8 mouse cellular contexts compared by ENCODE assay signal in the genomic region with DNA sequence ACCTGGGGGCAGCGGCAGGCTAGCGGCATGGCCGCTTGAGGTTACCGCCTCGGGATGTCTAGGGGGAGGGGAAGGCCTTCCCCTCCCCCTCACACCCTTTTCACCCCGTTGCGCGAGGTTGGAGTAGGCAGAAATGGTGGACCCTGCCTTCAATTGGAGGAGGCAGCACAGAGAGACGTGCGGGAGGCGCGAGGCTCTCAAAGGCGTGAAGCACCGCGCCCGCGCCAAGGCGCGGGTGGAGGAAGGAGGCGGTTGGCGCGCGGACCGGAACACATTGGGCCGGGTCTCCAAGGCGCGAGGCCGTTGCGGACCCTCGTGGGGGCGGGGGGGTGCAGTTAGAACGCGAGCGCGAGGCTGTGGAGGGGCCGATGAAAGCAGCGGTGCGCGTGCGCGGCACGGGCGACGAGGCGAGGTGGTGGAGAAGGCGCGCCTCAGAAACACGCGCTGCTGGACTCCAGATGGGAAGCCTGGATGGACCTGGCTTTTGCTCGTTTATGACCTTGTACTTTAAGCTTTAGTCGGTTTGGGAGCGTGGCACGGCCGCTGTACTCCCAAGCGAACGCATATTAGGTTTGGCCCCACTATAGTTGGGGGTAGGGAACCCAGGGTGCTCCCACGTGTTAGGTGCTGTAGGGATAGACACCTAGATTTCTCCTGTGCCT. TPM values are rescaled to one million over a fixed set of nuclear protein-coding genes. Genes with fewer than 3 reads are reported as not detected.
DNase-seq lines count a peak whose midpoint lies in the region; ATAC-seq lines count a peak whose summit lies in the region.

No protein-coding gene starts in this region.

- no peaks in the 10 kb centered on the region for H3K27me3 ChIP-seq in embryonic facial prominence, embryonic 11.5 days (ENCODE audit: control insufficient read depth, insufficient read depth, low read length)
- 0 out of 2 replicates have a peak, but pooled peaks cover 2% of the 10 kb centered on the region for H3K27me3 ChIP-seq in limb, embryonic 15.5 days
- H3K27me3 ChIP-seq in midbrain, embryonic 15.5 days (replicated peaks), result peaks cover 4% of the 10 kb centered on the region; the same call in 1 of the 2 replicates

- H3K4me2 ChIP-seq in embryonic facial prominence, embryonic 11.5 days (ENCODE audit: low read depth, low read length), result peak overlapping the region; percentile 69
- H3K4me2 ChIP-seq in limb, embryonic 15.5 days, result peak overlapping the region; percentile 81
- peak overlapping the region; percentile 70 for H3K4me2 ChIP-seq in midbrain, embryonic 15.5 days

- peak; percentile 57 for ATAC-seq in embryonic facial prominence, embryonic 11.5 days (replicated peaks; ENCODE audit: insufficient number of reproducible peaks, low FRiP score, low TSS enrichment, low read depth)
- peak; percentile 49 for ATAC-seq in limb, embryonic 15.5 days (ENCODE audit: insufficient number of reproducible peaks, low FRiP score, low TSS enrichment, low read depth)
- ATAC-seq in midbrain, embryonic 15.5 days (replicated peaks), result peak; percentile 59

- peaks cover 2% of the 10 kb centered on the region; the same call in 1 of the 2 replicates for H3K4me1 ChIP-seq in embryonic facial prominence, embryonic 11.5 days (ENCODE audit: control insufficient read depth, insufficient read depth, low read length)
- peaks cover 21% of the 10 kb centered on the region for H3K4me1 ChIP-seq in limb, embryonic 15.5 days
- H3K4me1 ChIP-seq in midbrain, embryonic 15.5 days, result peaks cover 27% of the 10 kb centered on the region

- no peaks in the 10 kb centered on the region for H3K36me3 ChIP-seq in embryonic facial prominence, embryonic 11.5 days (replicated peaks; ENCODE audit: control insufficient read depth, insufficient read depth, low read depth, low read length)
- H3K36me3 ChIP-seq in limb, embryonic 15.5 days, result 0 out of 2 replicates have a peak, but pooled peaks cover 5% of the 10 kb centered on the region
- no peaks in the 10 kb centered on the region for H3K36me3 ChIP-seq in midbrain, embryonic 15.5 days (replicated peaks)

- peak overlapping the region; percentile 88 for H3K4me3 ChIP-seq in embryonic facial prominence, embryonic 11.5 days (ENCODE audit: low read depth, low read length)
- peak overlapping the region; percentile 98 for H3K4me3 ChIP-seq in limb, embryonic 15.5 days
- peak overlapping the region; percentile 64 for H3K4me3 ChIP-seq in midbrain, embryonic 15.5 days

- H3K27ac ChIP-seq in embryonic facial prominence, embryonic 11.5 days (replicated peaks; ENCODE audit: low read depth, low read length), result peak overlapping the region; percentile 93
- H3K27ac ChIP-seq in limb, embryonic 15.5 days, result peak overlapping the region; percentile 97
- H3K27ac ChIP-seq in midbrain, embryonic 15.5 days, result peak overlapping the region; percentile 98

- H3K9me3 ChIP-seq in embryonic facial prominence, embryonic 11.5 days (replicated peaks; ENCODE audit: control insufficient read depth, low read length), result no peaks in the 10 kb centered on the region
- no peaks in the 10 kb centered on the region for H3K9me3 ChIP-seq in limb, embryonic 15.5 days
- no peaks in the 10 kb centered on the region for H3K9me3 ChIP-seq in midbrain, embryonic 15.5 days

- H3K9ac ChIP-seq in embryonic facial prominence, embryonic 11.5 days (replicated peaks; ENCODE audit: low read length), result peak overlapping the region; percentile 96
- H3K9ac ChIP-seq in limb, embryonic 15.5 days, result peak overlapping the region; percentile 96
- peak overlapping the region; percentile 94 for H3K9ac ChIP-seq in midbrain, embryonic 15.5 days

- under 1% methylated on average over 54 of the region's 57 CpGs for WGBS in embryonic facial prominence, embryonic 11.5 days
- under 1% methylated on average over 49 of the region's 57 CpGs for WGBS in limb, embryonic 15.5 days
- under 1% methylated on average over 57 of the region's 57 CpGs for WGBS in midbrain, embryonic 15.5 days

- peak; percentile 62 for DNase-seq in 416B (ENCODE audit: low read depth)
- DNase-seq in adrenal gland, postnatal 25 days, result peak; percentile 73
- peak; percentile 73 for DNase-seq in embryonic facial prominence, embryonic 11.5 days (ENCODE audit: low spot score)
- peak; percentile 64 to 65 for DNase-seq in heart, adult 18-20 months
- peak; percentile 69 for DNase-seq in kidney, adult 9 months
- DNase-seq in spleen, postnatal 4 days (ENCODE audit: low spot score in 2 of 2), result peak; percentile 66 to 85

RNA-seq across cellular contexts. Expression of gene Eif4b, which starts 0.6 kb away (rescaled TPM):
- total RNA-seq in adrenal gland, postnatal 25 days (2021), result 244 and 270 TPM in 2 replicates
- 121 and 130 TPM in 2 replicates for polyA plus RNA-seq in embryonic facial prominence, embryonic 11.5 days (2014; fragmentation: Nextera tagmentation; extraction: Ambion mirVana)
- total RNA-seq in heart, adult 18-20 months (2021), result 100 to 1,000 TPM; 151 to 167 TPM
- polyA plus RNA-seq in limb, embryonic 15.5 days (2015; fragmentation: Nextera tagmentation; extraction: Ambion mirVana), result 103 and 111 TPM in 2 replicates
- 87.0 and 89.2 TPM in 2 replicates for polyA plus RNA-seq in midbrain, embryonic 15.5 days (2015; fragmentation: Nextera tagmentation; extraction: Ambion mirVana)

RNA-seq across cellular contexts. Expression of gene Tns2, which starts 26.0 kb away (rescaled TPM):
- 75.2 and 78.7 TPM in 2 replicates for total RNA-seq in adrenal gland, postnatal 25 days (2021)
- 14.0 and 14.4 TPM in 2 replicates for polyA plus RNA-seq in embryonic facial prominence, embryonic 11.5 days (2014; fragmentation: Nextera tagmentation; extraction: Ambion mirVana)
- total RNA-seq in heart, adult 18-20 months (2021), result 100 to 1,000 TPM; 109 to 123 TPM
- polyA plus RNA-seq in limb, embryonic 15.5 days (2015; fragmentation: Nextera tagmentation; extraction: Ambion mirVana), result 47.5 and 48.6 TPM in 2 replicates
- polyA plus RNA-seq in midbrain, embryonic 15.5 days (2015; fragmentation: Nextera tagmentation; extraction: Ambion mirVana), result 8.3 and 12.3 TPM in 2 replicates

RNA-seq across cellular contexts. Expression of gene Krt18, which starts 46.2 kb away (rescaled TPM):
- 1.5 and 1.8 TPM in 2 replicates for total RNA-seq in adrenal gland, postnatal 25 days (2021)
- polyA plus RNA-seq in embryonic facial prominence, embryonic 11.5 days (2014; fragmentation: Nextera tagmentation; extraction: Ambion mirVana), result 57.9 and 75.1 TPM in 2 replicates
- 1 to 10 TPM; 2.8 to 3.7 TPM for total RNA-seq in heart, adult 18-20 months (2021)
- 39.0 and 44.4 TPM in 2 replicates for polyA plus RNA-seq in limb, embryonic 15.5 days (2015; fragmentation: Nextera tagmentation; extraction: Ambion mirVana)
- polyA plus RNA-seq in midbrain, embryonic 15.5 days (2015; fragmentation: Nextera tagmentation; extraction: Ambion mirVana), result 3.3 and 4.4 TPM in 2 replicates

Comparison
In these comparisons a context has a peak if more than half of its experiments do, and no peak if none do; other contexts are left out.
1. Peak in every context shown above with its lines: DNase-seq, ATAC-seq, H3K4me3 ChIP-seq and H3K27ac ChIP-seq.